Mouse (Mus musculus) CD4-positive helper T cell, adult 2 months (primary cell): ENCODE measurements around the gene Otoa.

Source experiments
- DNase-seq: peaks from one replicate; pipeline ENCODE4 v3.0.0-alpha.2; 2012; ENCODE audit warnings: low read depth, missing footprints, low spot score

The Otoa gene

GRCm38 (mm10) chr7:121081350-121081749 lies at the start of gene Otoa:
Gene Otoa (plus strand): TSS chr7:121081650.
- DNase-seq: no peak

GRCm38 (mm10) chr7:121033856-121034652 lies 47.4 kb upstream of the Otoa start, which contains the start of gene Mettl9:
Gene Mettl9 (plus strand): TSS chr7:121034445.
- peak; percentile 96 for DNase-seq

- no peak for DNase-seq
Observed at GRCm38 (mm10) chr7:121034701-121035141, 46.7 kb upstream of the Otoa start.

GRCm38 (mm10) chr7:121035161-121035721 lies 46.2 kb upstream of the Otoa start:
- no peak for DNase-seq

- DNase-seq: no peak
Observed at GRCm38 (mm10) chr7:121040595-121040994, 40.9 kb upstream of the Otoa start.

- DNase-seq: no peak
Observed at GRCm38 (mm10) chr7:121041989-121042388, 39.5 kb upstream of the Otoa start.

- DNase-seq: no peak
Observed at GRCm38 (mm10) chr7:121043004-121043403, 38.4 kb upstream of the Otoa start.

- peak; percentile 21 for DNase-seq
Observed at GRCm38 (mm10) chr7:121043510-121043909, 37.9 kb upstream of the Otoa start.

GRCm38 (mm10) chr7:121044251-121044650 lies 37.2 kb upstream of the Otoa start:
- no peak for DNase-seq

GRCm38 (mm10) chr7:121045671-121046453 lies 35.6 kb upstream of the Otoa start:
- no peak for DNase-seq

GRCm38 (mm10) chr7:121047624-121048023 lies 33.8 kb upstream of the Otoa start:
- no peak for DNase-seq

GRCm38 (mm10) chr7:121053071-121053470 lies 28.4 kb upstream of the Otoa start:
- DNase-seq: no peak

- DNase-seq: peak; percentile 78
Observed at GRCm38 (mm10) chr7:121059477-121060218, 21.8 kb upstream of the Otoa start.

GRCm38 (mm10) chr7:121064309-121064708 lies 17.1 kb upstream of the Otoa start:
- peak; percentile 74 for DNase-seq

- DNase-seq: no peak
Observed at GRCm38 (mm10) chr7:121071276-121071675, 10.2 kb upstream of the Otoa start.

GRCm38 (mm10) chr7:121072506-121072905 lies 8.9 kb upstream of the Otoa start:
- no peak for DNase-seq

GRCm38 (mm10) chr7:121074281-121074680 lies 7.2 kb upstream of the Otoa start, which contains the start of gene Igsf6:
Gene Igsf6 (minus strand): TSS chr7:121074572.
- DNase-seq: no peak

GRCm38 (mm10) chr7:121074801-121075400 lies 6.5 kb upstream of the Otoa start:
- no peak for DNase-seq

- no peak for DNase-seq
Observed at GRCm38 (mm10) chr7:121075416-121075815, 6.0 kb upstream of the Otoa start.

GRCm38 (mm10) chr7:121077311-121077710 lies 4.1 kb upstream of the Otoa start:
- DNase-seq: no peak

- DNase-seq: peak; percentile 35
Observed at GRCm38 (mm10) chr7:121077829-121078228, 3.6 kb upstream of the Otoa start.
